Mouse (Mus musculus): ENCODE results near the gene Xpo4. TPM values are rescaled to one million over a fixed set of nuclear protein-coding genes. Genes with fewer than 3 reads are reported as not detected.

Xpo4 gene
- total RNA-seq, 2 experiments from 2014 or later, result 11.2 to 11.9 TPM

GRCm38 (mm10) chr14:57546557-57547021, 118.6 kb downstream of the Xpo4 start:
- DNase-seq (ENCODE audit: low spot score), result no peak
- intact Hi-C loops (cut with DNase I), result no loop called here

- intact Hi-C loops (cut with DNase I), result no loop called here
- no peak for DNase-seq (ENCODE audit: low spot score)
Measured at GRCm38 (mm10) chr14:57546131-57546530, 119.1 kb downstream of the Xpo4 start.

- DNase-seq (ENCODE audit: low spot score), result no peak
- intact Hi-C loops (cut with DNase I), result no loop called here
Measured at GRCm38 (mm10) chr14:57545526-57545925, 119.7 kb downstream of the Xpo4 start.

DNA sequence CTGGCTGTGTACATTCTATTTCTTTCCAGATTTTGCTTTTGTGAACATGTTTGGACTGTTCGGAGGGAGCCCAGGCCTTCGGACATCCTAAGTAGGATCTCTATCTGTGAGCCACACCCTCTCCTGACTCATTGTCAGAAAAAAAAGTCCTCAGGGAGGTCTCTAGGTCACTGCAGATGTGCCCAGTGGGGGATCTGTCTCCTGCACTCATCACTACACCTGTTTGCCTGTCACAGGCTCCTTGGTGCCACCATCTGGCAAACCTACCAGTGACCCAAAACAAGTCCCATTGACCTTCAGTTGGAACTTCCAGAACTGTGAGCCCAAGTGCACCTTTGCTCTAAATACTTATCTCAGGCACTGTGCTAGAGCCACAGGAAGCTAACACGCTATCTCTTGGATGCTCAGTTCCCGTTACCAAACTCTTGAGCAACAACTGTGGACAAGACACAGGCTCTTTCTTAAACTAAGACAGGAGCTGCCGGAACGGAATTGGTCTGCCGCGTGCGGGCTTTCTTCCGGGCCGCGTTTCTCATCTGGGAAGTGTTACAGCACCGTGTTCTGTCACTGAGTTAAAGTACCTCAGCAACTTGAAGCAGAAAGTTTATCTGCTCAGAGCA, 121.7 kb downstream of the Xpo4 start:
- no peak for DNase-seq (ENCODE audit: low spot score)
- intact Hi-C loops (cut with DNase I), result no loop called here

GRCm38 (mm10) chr14:57542231-57542630, 123.0 kb downstream of the Xpo4 start:
- intact Hi-C loops (cut with DNase I), result no loop called here
- DNase-seq (ENCODE audit: low spot score), result no peak

GRCm38 (mm10) chr14:57540683-57541082, 124.5 kb downstream of the Xpo4 start:
- intact Hi-C loops (cut with DNase I), result no loop called here
- no peak for DNase-seq (ENCODE audit: low spot score)

GRCm38 (mm10) chr14:57537261-57538015, 127.8 kb downstream of the Xpo4 start:
- DNase-seq (ENCODE audit: low spot score), result no peak
- intact Hi-C loops (cut with DNase I), result loop anchor here (5.0 kb wide), 1 partner anchor 35 kb away; the partner anchor contains the start of gene Eef1akmt1

DNA sequence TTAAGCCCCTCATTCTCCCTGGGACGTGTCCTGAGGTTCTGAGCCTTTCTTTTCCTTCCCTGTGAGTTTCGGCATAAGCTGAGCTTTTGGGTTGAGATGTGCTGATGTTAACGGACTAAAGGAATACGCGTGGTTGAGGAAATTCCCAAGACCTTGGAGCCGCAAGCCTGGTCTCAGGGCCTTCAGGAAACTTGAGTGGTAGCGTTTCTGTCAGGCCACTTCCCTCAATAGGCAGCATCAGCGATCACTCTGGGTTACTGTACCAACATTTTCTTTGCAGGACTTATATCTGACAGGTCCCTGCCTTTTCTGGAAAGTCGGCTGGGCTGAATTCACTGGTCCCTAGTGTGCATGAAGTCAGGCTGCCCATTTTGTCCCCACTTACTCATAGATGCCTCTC, 128.4 kb downstream of the Xpo4 start:
- DNase-seq (ENCODE audit: low spot score), result no peak
- intact Hi-C loops (cut with DNase I), result loop anchor here (5.0 kb wide), 1 partner anchor 35 kb away; the partner anchor contains the start of gene Eef1akmt1

- DNase-seq (ENCODE audit: low spot score), result no peak
- intact Hi-C loops (cut with DNase I), result loop anchor here (2.0 to 5.0 kb wide), 2 partner anchors 37 to 83 kb away; partner anchors contain the start of gene Eef1akmt1
Measured at GRCm38 (mm10) chr14:57535646-57536045, 129.6 kb downstream of the Xpo4 start.

- intact Hi-C loops (cut with DNase I), result loop anchor here (2.0 to 5.0 kb wide), 2 partner anchors 37 to 84 kb away; partner anchors contain the start of gene Eef1akmt1
- DNase-seq (ENCODE audit: low spot score), result peak; percentile 76
Measured at GRCm38 (mm10) chr14:57534961-57535360, 130.3 kb downstream of the Xpo4 start.

DNA sequence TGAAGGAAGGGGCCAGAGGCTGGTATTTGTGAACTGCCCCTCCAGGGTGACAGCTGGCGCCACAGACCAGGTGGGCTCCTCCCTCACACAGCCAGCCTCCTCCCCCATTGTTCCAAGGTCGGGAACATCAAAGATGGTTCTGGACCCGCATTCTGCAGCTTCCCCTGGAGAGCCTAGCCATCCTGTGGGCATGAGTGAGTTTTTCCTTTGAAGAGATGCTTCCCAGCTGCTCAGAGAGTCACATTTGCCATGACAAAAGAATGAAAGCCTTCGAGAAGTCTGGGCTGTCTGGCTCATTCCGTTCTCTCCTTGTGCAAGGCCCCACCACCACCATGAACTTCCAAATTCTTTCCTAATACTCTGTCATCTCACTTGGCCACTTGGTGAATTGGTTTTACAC, 130.9 kb downstream of the Xpo4 start:
- DNase-seq (ENCODE audit: low spot score), result no peak
- intact Hi-C loops (cut with DNase I), result loop anchor here (2.0 kb wide), 1 partner anchor 84 kb away; no protein-coding TSS in a partner anchor

GRCm38 (mm10) chr14:57533841-57534240, 131.4 kb downstream of the Xpo4 start:
- no peak for DNase-seq (ENCODE audit: low spot score)
- intact Hi-C loops (cut with DNase I), result loop anchor here (2.0 kb wide), 1 partner anchor 85 kb away; no protein-coding TSS in a partner anchor

DNA sequence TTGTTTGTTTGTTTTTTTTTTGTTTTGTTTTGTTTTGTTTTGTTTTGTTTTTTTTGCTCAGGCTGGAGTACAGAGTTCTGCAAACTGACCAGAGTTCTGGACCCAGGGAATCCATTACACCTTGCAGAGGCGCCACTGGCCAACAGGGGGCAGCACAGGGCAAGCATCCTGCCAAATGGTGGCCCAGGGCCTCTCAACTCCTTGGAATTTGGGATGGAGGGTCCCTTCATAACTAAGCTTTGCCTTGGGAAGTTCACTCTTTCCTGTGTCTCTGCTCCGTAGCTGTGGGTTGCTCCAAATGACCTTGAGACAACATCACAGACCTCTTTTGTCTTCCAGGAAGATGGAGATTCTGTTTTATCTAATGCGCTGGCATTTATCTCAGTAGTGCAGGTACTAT, 132.0 kb downstream of the Xpo4 start:
- no peak for DNase-seq (ENCODE audit: low spot score)
- intact Hi-C loops (cut with DNase I), result no loop called here

GRCm38 (mm10) chr14:57532577-57532976, 132.7 kb downstream of the Xpo4 start:
- no peak for DNase-seq (ENCODE audit: low spot score)
- intact Hi-C loops (cut with DNase I), result no loop called here

- no peak for DNase-seq (ENCODE audit: low spot score)
- intact Hi-C loops (cut with DNase I), result no loop called here
Measured at GRCm38 (mm10) chr14:57529786-57530515, 135.3 kb downstream of the Xpo4 start.

DNA sequence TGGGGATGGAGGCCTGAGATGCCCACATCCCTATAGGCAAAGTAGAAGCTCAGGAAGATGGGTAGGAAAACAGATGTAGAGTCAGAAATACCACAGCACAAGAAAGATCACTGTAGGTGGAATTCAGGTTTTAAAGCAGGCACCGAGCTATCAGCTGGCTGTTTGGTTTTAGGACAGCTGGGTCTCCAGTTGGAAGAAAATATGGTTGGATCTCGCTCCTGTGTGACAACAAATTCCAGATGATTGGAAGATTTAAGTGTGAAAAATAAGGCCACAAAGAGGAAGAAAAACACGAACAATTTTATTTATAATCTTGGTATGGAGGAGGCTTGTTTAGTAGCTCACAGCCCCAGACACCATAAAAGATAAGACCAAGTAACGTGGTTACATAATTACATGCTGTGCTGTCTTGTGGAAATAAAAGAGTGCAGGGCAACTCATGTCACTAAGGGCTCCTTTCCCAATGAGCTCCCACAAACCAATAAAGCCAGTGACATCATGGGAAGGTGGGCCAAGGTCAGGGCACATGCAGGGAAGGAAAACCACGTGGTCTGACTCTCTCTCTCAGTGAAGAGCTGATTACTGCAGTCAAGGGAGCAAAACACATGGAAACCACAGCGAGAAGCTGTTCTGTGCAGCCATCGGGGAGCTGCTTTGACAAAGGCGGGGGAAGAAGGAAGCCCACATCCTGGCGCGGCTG, 136.0 kb downstream of the Xpo4 start:
- intact Hi-C loops (cut with DNase I), result no loop called here
- DNase-seq (ENCODE audit: low spot score), result peak; percentile 56

GRCm38 (mm10) chr14:57527598-57527997, 137.6 kb downstream of the Xpo4 start:
- intact Hi-C loops (cut with DNase I), result no loop called here

More at GRCm38 (mm10) chr14:57527598-57527997, 137.6 kb downstream of the Xpo4 start:
- no peak for DNase-seq (ENCODE audit: low spot score)

Measured in heart, postnatal 25 days (tissue).